ENCODE assay signal across 11 mouse cellular contexts in genomic region chr9:121329181-121329580, GRCm38 (mm10). TPM values are rescaled to one million over a fixed set of nuclear protein-coding genes. Genes with fewer than 3 reads are reported as not detected.
DNase-seq lines count a peak whose midpoint lies in the region; ATAC-seq and TF ChIP-seq lines count a peak whose summit lies in the region.
"Had no signal": no experiment of that assay in that cellular context is flagged by ENCODE, and none has a peak within 500 bp of the region (broad histone marks: within the 10 kb centered on the region; RNA-seq: fewer than 3 reads in every experiment).

No protein-coding gene starts in this region.

- H3K36me3 ChIP-seq in hindbrain, embryonic 10.5 days, result peaks cover 19% of the 10 kb centered on the region
- H3K36me3 ChIP-seq in hindbrain, postnatal 0 days (ENCODE audit: insufficient read depth, low read length), result no peaks in the 10 kb centered on the region
- H3K36me3 ChIP-seq in midbrain, embryonic 12.5 days, result 0 out of 2 replicates have a peak, but pooled peaks cover 4% of the 10 kb centered on the region

- peaks cover 52% of the 10 kb centered on the region for H3K4me1 ChIP-seq in hindbrain, embryonic 10.5 days (replicated peaks)
- 0 out of 2 replicates have a peak, but pooled peaks cover 11% of the 10 kb centered on the region for H3K4me1 ChIP-seq in hindbrain, postnatal 0 days (ENCODE audit: insufficient read depth, low read length)
- peaks cover 31% of the 10 kb centered on the region for H3K4me1 ChIP-seq in brown adipose tissue, adult 24 weeks (ENCODE audit: control insufficient read depth, insufficient read depth, insufficient read length, low read length)
- H3K4me1 ChIP-seq in midbrain, embryonic 12.5 days, result peaks cover 50% of the 10 kb centered on the region

- intact Hi-C loops in heart, postnatal 10 days (cut with DNase I), result no loop called here

- WGBS in hindbrain, embryonic 10.5 days, result 80% methylated on average over 8 of the region's 8 CpGs
- 56% methylated on average over 8 of the region's 8 CpGs for WGBS in hindbrain, postnatal 0 days
- 53% methylated on average over 8 of the region's 8 CpGs for WGBS in midbrain, embryonic 12.5 days

- ATAC-seq in hindbrain, postnatal 0 days, result no peak
- no peak for ATAC-seq in midbrain, embryonic 12.5 days (ENCODE audit: low FRiP score, low read depth)

- H3K9me3 ChIP-seq in hindbrain, embryonic 10.5 days, result no peaks in the 10 kb centered on the region
- H3K9me3 ChIP-seq in hindbrain, postnatal 0 days (ENCODE audit: low read length), result no peaks in the 10 kb centered on the region
- H3K9me3 ChIP-seq in midbrain, embryonic 12.5 days, result no peaks in the 10 kb centered on the region

- DNase-seq in hindbrain, embryonic 10.5 days (ENCODE audit: low spot score), result no peak
- DNase-seq in hindbrain, postnatal 0 days (ENCODE audit: low spot score), result no peak
- peak; percentile 71 to 84 for DNase-seq in heart, postnatal 10 days
- DNase-seq in layer of hippocampus, adult 9-10 months (ENCODE audit: low spot score), result no peak
- DNase-seq in adrenal gland, postnatal 36 days, result no peak
- DNase-seq in left cerebral cortex, adult 9 months (ENCODE audit: low spot score in 2 of 2), result no peak
- DNase-seq: cerebellum, adult 18-20 months; kidney, postnatal 25 days had no signal

- H3K27ac ChIP-seq in hindbrain, embryonic 10.5 days, result peak overlapping the region; percentile 70
- H3K27ac ChIP-seq in hindbrain, postnatal 0 days, result no peak overlapping the region
- peak overlapping the region; percentile 72 for H3K27ac ChIP-seq in brown adipose tissue, adult 24 weeks (replicated peaks; ENCODE audit: low read depth, low read length)
- peak overlapping the region; percentile 97; the same call in 1 of the 2 replicates for H3K27ac ChIP-seq in midbrain, embryonic 12.5 days (replicated peaks)
- H3K27ac ChIP-seq: liver, embryonic 14.5 days had no signal

- no peaks in the 10 kb centered on the region for H3K27me3 ChIP-seq in hindbrain, embryonic 10.5 days (ENCODE audit: insufficient read depth, poor library complexity, severe bottlenecking)
- no peaks in the 10 kb centered on the region for H3K27me3 ChIP-seq in hindbrain, postnatal 0 days (ENCODE audit: insufficient read depth, low read length)
- no peaks in the 10 kb centered on the region for H3K27me3 ChIP-seq in midbrain, embryonic 12.5 days

- no peak overlapping the region for H3K4me2 ChIP-seq in hindbrain, postnatal 0 days (ENCODE audit: low read depth, low read length)
- no peak overlapping the region for H3K4me2 ChIP-seq in midbrain, embryonic 12.5 days (replicated peaks)

- no peak overlapping the region for H3K4me3 ChIP-seq in hindbrain, embryonic 10.5 days
- no peak overlapping the region for H3K4me3 ChIP-seq in hindbrain, postnatal 0 days (ENCODE audit: low read length)
- no peak overlapping the region for H3K4me3 ChIP-seq in brown adipose tissue, adult 24 weeks (ENCODE audit: insufficient read depth, low read depth, low read length)
- H3K4me3 ChIP-seq in midbrain, embryonic 12.5 days, result no peak overlapping the region

- TF ChIP-seq CTCF in hindbrain, postnatal 0 days (IDR thresholded peaks at IDR 0.05; ENCODE audit: low read depth), result no peak

- no peak overlapping the region for H3K9ac ChIP-seq in hindbrain, postnatal 0 days (replicated peaks; ENCODE audit: low read length)
- H3K9ac ChIP-seq in midbrain, embryonic 12.5 days (replicated peaks), result peak overlapping the region; percentile 28
- H3K9ac ChIP-seq: liver, embryonic 14.5 days had no signal

RNA-seq across cellular contexts. Expression of gene Trak1, which starts 31.9 kb away (rescaled TPM):
- 24.1 and 33.1 TPM in 2 replicates for polyA plus RNA-seq in hindbrain, embryonic 10.5 days (2016; fragmentation: Nextera tagmentation; extraction: Ambion mirVana)
- 129 and 170 TPM in 2 replicates for total RNA-seq in hindbrain, postnatal 0 days (2014; rRNA removed)
- polyA plus RNA-seq in hindbrain, postnatal 0 days (2015; fragmentation: Nextera tagmentation; extraction: Ambion mirVana), result 55.7 and 57.8 TPM in 2 replicates
- 64.3 and 66.0 TPM in 2 replicates for polyA plus RNA-seq in brown adipose tissue, adult 24 weeks (2012; ENCODE audit: insufficient read depth, insufficient read length, missing spikeins)
- 100 to 1,000 TPM; 334 to 336 TPM for total RNA-seq in heart, postnatal 10 days (2021)
- polyA plus RNA-seq in midbrain, embryonic 12.5 days (2016; fragmentation: Nextera tagmentation; extraction: Ambion mirVana), result 38.0 and 42.2 TPM in 2 replicates
- total RNA-seq in adrenal gland, postnatal 36 days (2021), result 10 to 100 TPM; 68.0 to 75.3 TPM

RNA-seq across cellular contexts. Expression of gene Ulk4, which starts 52.2 kb away (rescaled TPM):
- 123 and 131 TPM in 2 replicates for polyA plus RNA-seq in hindbrain, embryonic 10.5 days (2016; fragmentation: Nextera tagmentation; extraction: Ambion mirVana)
- total RNA-seq in hindbrain, postnatal 0 days (2014; rRNA removed), result 8.9 and 20.0 TPM in 2 replicates
- 76.3 and 80.8 TPM in 2 replicates for polyA plus RNA-seq in hindbrain, postnatal 0 days (2015; fragmentation: Nextera tagmentation; extraction: Ambion mirVana)
- 4.4 TPM in 1 of 2 replicates, not detected in the other for polyA plus RNA-seq in brown adipose tissue, adult 24 weeks (2012; ENCODE audit: insufficient read depth, insufficient read length, missing spikeins)
- total RNA-seq in heart, postnatal 10 days (2021), result 1 to 10 TPM in 1 of 2 experiments, under 1 TPM in 1; 0.74 to 1.4 TPM
- 193 and 218 TPM in 2 replicates for polyA plus RNA-seq in midbrain, embryonic 12.5 days (2016; fragmentation: Nextera tagmentation; extraction: Ambion mirVana)
- total RNA-seq in adrenal gland, postnatal 36 days (2021), result 1 to 10 TPM; 1.7 to 1.9 TPM

Comparison
In these comparisons a context has a peak if more than half of its experiments do, and no peak if none do; other contexts are left out.
1. DNase-seq: peak in heart, postnatal 10 days (2 of 2); none in hindbrain, embryonic 10.5 days (single experiment), hindbrain, postnatal 0 days (single experiment), layer of hippocampus, adult 9-10 months (single experiment), adrenal gland, postnatal 36 days (0 of 2) and left cerebral cortex, adult 9 months (0 of 2).
2. RNA of gene Ulk4, which starts 52.2 kb away (polyA plus RNA-seq): 193 to 218 TPM in midbrain, embryonic 12.5 days, 123 to 131 TPM in hindbrain, embryonic 10.5 days and 76.3 to 80.8 TPM in hindbrain, postnatal 0 days; 4.4 TPM in brown adipose tissue, adult 24 weeks; every median in the first group is over 10 times any median in the second.